Mouse (Mus musculus) neural tube, embryonic 14.5 days (tissue): ENCODE results near the gene Usp22. TPM values are rescaled to one million over a fixed set of nuclear protein-coding genes. Genes with fewer than 3 reads are reported as not detected.
"Not testable (repeated sequence)": the region's sequence is repeated elsewhere in the genome, so short reads cannot be mapped to it uniquely, and the experiment has no call there.

Experiments used
- ATAC-seq: fragments of 200-750 bp; cut with Nextera tagmentation; 2 replicates; pipeline ENCODE4 v1.8.0; 2017; ENCODE audit warnings: low read depth, mild to moderate bottlenecking, moderate TSS enrichment, moderate library complexity
- H3K27ac ChIP-seq: fragments of 300-500 bp; sonication (generic); 2 replicates; pipeline ENCODE4 v1.5.1; 2014; ENCODE audit warnings: low read depth, mild to moderate bottlenecking, control low read depth, low read length, moderate library complexity, mixed read lengths
- H3K27me3 ChIP-seq: fragments of 300-500 bp; sonication (generic); 2 replicates; pipeline ENCODE4 v1.6.1; 2014; ENCODE audit warnings: low read length; ENCODE audit not compliant: control insufficient read depth, insufficient read depth
- H3K36me3 ChIP-seq: fragments of 300-500 bp; sonication (generic); 2 replicates; pipeline ENCODE4 v1.6.1; 2014; ENCODE audit warnings: low read length, mixed read lengths; ENCODE audit not compliant: control insufficient read depth, insufficient read depth
- H3K4me1 ChIP-seq: fragments of 300-500 bp; sonication (generic); 2 replicates; pipeline ENCODE4 v1.6.1; 2014; ENCODE audit warnings: low read length; ENCODE audit not compliant: control insufficient read depth, insufficient read depth
- H3K4me2 ChIP-seq: fragments of 300-500 bp; sonication (generic); 2 replicates; pipeline ENCODE4 v1.6.1; 2014; ENCODE audit warnings: mild to moderate bottlenecking, low read depth, low read length, control low read depth
- H3K4me3 ChIP-seq: fragments of 300-500 bp; sonication (generic); 2 replicates; pipeline ENCODE4 v1.5.1; 2014; ENCODE audit warnings: low read depth, low read length, control low read depth, mixed read lengths
- H3K9ac ChIP-seq: fragments of 300-500 bp; sonication (generic); replicated peaks from 2 replicates; pipeline ENCODE4 v1.6.1; 2014; ENCODE audit warnings: low read depth, mild to moderate bottlenecking, control low read depth, low read length, mixed read lengths
- H3K9me3 ChIP-seq: fragments of 300-500 bp; sonication (generic); 2 replicates; pipeline ENCODE4 v1.6.1; 2016; ENCODE audit warnings: low read length; ENCODE audit not compliant: control insufficient read depth
- WGBS: fragments of 180-500 bp; shearing (Covaris S2); extraction: QIAGEN DNeasy Blood & Tissue Kit; methylation state at CpG from one replicate; pipeline ENCODE4 v1.1.7; 2014; 5-methylcytosine and 5-hydroxymethylcytosine counted together
- polyA plus RNA-seq: library from polyadenylated mRNA; unstranded; fragments of >200 nt; fragmentation: Nextera tagmentation; extraction: Ambion mirVana; gene quantifications from 2 replicates; pipeline ENCODE4 v1.2.1, GENCODE M21; 2014

Gene Usp22
- polyA plus RNA-seq, 1 experiment from 2014 or later, result 526 TPM

DNA sequence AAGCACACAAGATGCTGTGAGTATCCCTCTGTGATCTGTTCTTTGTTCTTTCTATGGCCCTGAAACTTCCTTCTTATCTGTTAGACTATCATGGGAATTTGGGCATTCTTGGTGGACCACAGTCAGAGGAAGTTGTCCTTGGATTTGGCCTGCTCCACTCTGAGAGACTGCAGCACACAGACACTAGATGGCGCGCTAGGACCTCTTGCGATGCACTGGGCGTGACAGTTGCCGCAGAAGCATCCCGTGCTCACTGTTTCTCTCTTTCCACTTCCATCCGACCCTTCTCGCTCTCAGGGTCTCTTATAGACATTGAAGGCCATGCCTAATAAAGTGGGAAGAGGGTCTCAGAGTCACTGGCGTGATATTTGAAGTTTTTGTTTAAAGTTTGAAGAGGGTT lies 18.5 kb upstream of the Usp22 start:
- H3K4me1 ChIP-seq, result no peaks in the 10 kb centered on the region
- no peak overlapping the region for H3K4me2 ChIP-seq
- no peak overlapping the region for H3K4me3 ChIP-seq
- no peaks in the 10 kb centered on the region for H3K27me3 ChIP-seq
- ATAC-seq, result no peak
- no peak overlapping the region for H3K27ac ChIP-seq
- 9% methylated on average over 9 of the region's 9 CpGs for WGBS
- H3K9ac ChIP-seq, result no peak overlapping the region
- no peaks in the 10 kb centered on the region for H3K9me3 ChIP-seq
- no peaks in the 10 kb centered on the region for H3K36me3 ChIP-seq

GRCm38 (mm10) chr11:61192779-61193178 lies 17.9 kb upstream of the Usp22 start:
- H3K4me1 ChIP-seq, result no peaks in the 10 kb centered on the region
- H3K27ac ChIP-seq, result no peak overlapping the region
- H3K9me3 ChIP-seq, result no peaks in the 10 kb centered on the region
- no peak for ATAC-seq
- WGBS, result 96% methylated on average over 2 of the region's 2 CpGs
- no peak overlapping the region for H3K4me3 ChIP-seq
- no peaks in the 10 kb centered on the region for H3K27me3 ChIP-seq
- H3K9ac ChIP-seq, result no peak overlapping the region
- no peak overlapping the region for H3K4me2 ChIP-seq
- no peaks in the 10 kb centered on the region for H3K36me3 ChIP-seq

DNA sequence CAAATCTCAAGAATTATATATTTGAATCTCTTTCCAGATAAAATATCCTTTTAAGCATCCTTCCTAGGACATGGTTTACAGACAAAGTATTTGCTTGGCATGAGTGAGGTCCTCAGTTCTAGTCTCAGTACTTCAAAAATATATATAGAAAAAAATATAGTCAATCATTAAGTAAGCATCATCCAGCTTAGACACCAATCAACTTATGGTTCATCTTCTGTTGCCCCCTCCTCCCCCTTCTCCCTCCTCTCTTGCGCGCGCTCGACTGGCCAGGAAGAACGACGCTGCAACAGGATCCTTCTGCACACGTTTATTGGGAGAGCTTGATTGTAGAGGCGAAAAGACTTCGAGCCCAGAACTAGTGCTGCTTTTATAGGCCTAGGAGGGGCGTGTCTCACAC lies 17.3 kb upstream of the Usp22 start:
- H3K27ac ChIP-seq, H3K4me3 ChIP-seq, H3K9ac ChIP-seq, H3K9me3 ChIP-seq, H3K27me3 ChIP-seq, H3K4me2 ChIP-seq, H3K36me3 ChIP-seq, H3K4me1 ChIP-seq, ATAC-seq: not testable (repeated sequence)
- WGBS, result 100% methylated on average over 6 of the region's 10 CpGs

GRCm38 (mm10) chr11:61190776-61191175 lies 15.9 kb upstream of the Usp22 start:
- no peak overlapping the region for H3K27ac ChIP-seq
- H3K9ac ChIP-seq, result no peak overlapping the region

GRCm38 (mm10) chr11:61183820-61184219 lies 9.0 kb upstream of the Usp22 start:
- H3K27me3 ChIP-seq, result no peaks in the 10 kb centered on the region
- no peak for ATAC-seq
- no peaks in the 10 kb centered on the region for H3K4me1 ChIP-seq
- H3K27ac ChIP-seq, result no peak overlapping the region
- H3K9me3 ChIP-seq, result no peaks in the 10 kb centered on the region
- 81% methylated on average over 1 of the region's 1 CpGs for WGBS
- H3K36me3 ChIP-seq, result no peaks in the 10 kb centered on the region
- H3K4me3 ChIP-seq, result no peak overlapping the region
- H3K9ac ChIP-seq, result no peak overlapping the region
- H3K4me2 ChIP-seq, result no peak overlapping the region

More at GRCm38 (mm10) chr11:61190776-61191175, 15.9 kb upstream of the Usp22 start:
- Histone ChIP-seq H3K4me1 (no peaks in the 10 kb centered on the region), H3K36me3 (no peaks in the 10 kb centered on the region), H3K9me3 (no peaks in the 10 kb centered on the region), H3K27me3 (no peaks in the 10 kb centered on the region), H3K4me3 (no peak overlapping the region), H3K4me2 (no peak overlapping the region)
- ATAC-seq, result no peak
- 47% methylated on average over 2 of the region's 2 CpGs for WGBS

GRCm38 (mm10) chr11:61181624-61182023 lies 6.8 kb upstream of the Usp22 start:
- Histone ChIP-seq H3K9ac (no peak overlapping the region), H3K4me2 (no peak overlapping the region), H3K27me3 (no peaks in the 10 kb centered on the region), H3K36me3 (no peaks in the 10 kb centered on the region), H3K4me1 (no peaks in the 10 kb centered on the region), H3K4me3 (no peak overlapping the region), H3K9me3 (no peaks in the 10 kb centered on the region), H3K27ac (no peak overlapping the region)
- ATAC-seq, result no peak

DNA sequence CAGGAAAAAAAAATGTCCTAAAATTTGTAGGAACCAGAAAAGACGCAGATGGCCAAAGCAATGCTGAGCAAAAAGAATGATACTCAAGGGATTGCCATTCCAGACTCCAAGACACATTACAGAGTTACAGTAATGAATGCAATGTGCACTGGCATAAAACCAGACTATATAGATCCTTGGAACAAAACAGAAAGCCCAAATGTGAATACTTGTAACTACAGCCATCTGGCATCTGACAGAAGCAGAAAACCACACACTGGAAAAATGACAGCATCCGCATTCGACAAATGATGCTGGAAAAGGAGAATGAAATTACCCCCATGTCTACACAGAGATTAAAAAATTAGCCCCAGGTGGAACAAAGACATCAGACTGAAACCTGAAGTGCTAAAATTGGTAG lies 5.5 kb upstream of the Usp22 start:
- H3K9ac ChIP-seq, result no peak overlapping the region
- no peak overlapping the region for H3K4me3 ChIP-seq
- H3K9me3 ChIP-seq, result no peaks in the 10 kb centered on the region
- H3K36me3 ChIP-seq, result no peaks in the 10 kb centered on the region
- 60% methylated on average over 3 of the region's 3 CpGs for WGBS
- peak overlapping the region; percentile 46; the same call in 1 of the 2 replicates for H3K27ac ChIP-seq
- no peaks in the 10 kb centered on the region for H3K27me3 ChIP-seq
- no peak for ATAC-seq
- H3K4me2 ChIP-seq, result no peak overlapping the region
- H3K4me1 ChIP-seq, result peaks cover 7% of the 10 kb centered on the region; the same call in 1 of the 2 replicates

- ATAC-seq, result no peak
- no peaks in the 10 kb centered on the region for H3K9me3 ChIP-seq
- 93% methylated on average over 1 of the region's 1 CpGs for WGBS
- H3K27ac ChIP-seq, result peak overlapping the region; percentile 88
- H3K4me1 ChIP-seq, result peaks cover 26% of the 10 kb centered on the region
- H3K36me3 ChIP-seq, result no peaks in the 10 kb centered on the region
- no peaks in the 10 kb centered on the region for H3K27me3 ChIP-seq
- no peak overlapping the region for H3K4me2 ChIP-seq
- H3K4me3 ChIP-seq, result no peak overlapping the region
- no peak overlapping the region for H3K9ac ChIP-seq
These were observed 1.5 kb upstream of the Usp22 start for GRCm38 (mm10) chr11:61176321-61176720.

- H3K27me3 ChIP-seq, result no peaks in the 10 kb centered on the region
- H3K4me2 ChIP-seq, result peak overlapping the region; percentile 45
- WGBS, result 59% methylated on average over 5 of the region's 5 CpGs
- 0 out of 2 replicates have a peak overlapping the region, but pooled peaks have one; percentile 16 for H3K9ac ChIP-seq
- no peaks in the 10 kb centered on the region for H3K36me3 ChIP-seq
- H3K4me3 ChIP-seq, result peak overlapping the region; percentile 100; the same call in 1 of the 2 replicates
- peaks cover 30% of the 10 kb centered on the region for H3K4me1 ChIP-seq
- peak overlapping the region; percentile 88 for H3K27ac ChIP-seq
- no peak for ATAC-seq
- no peaks in the 10 kb centered on the region for H3K9me3 ChIP-seq
These were observed 923 bp upstream of the Usp22 start for GRCm38 (mm10) chr11:61175778-61176177.
